Mouse (Mus musculus) spleen, adult 10 weeks (tissue): Measurements from ENCODE around the gene Prkn. TPM values are rescaled to one million over a fixed set of nuclear protein-coding genes. Genes with fewer than 3 reads are reported as not detected.

ENCODE experiments used
- polyA plus RNA-seq: library from polyadenylated mRNA; stranded (reverse); fragments of 350-450 nt; fragmentation: Illumina TruSeq; extraction: RNeasy Lipid Tissue Mini Kit (QIAGEN cat#74804); gene quantifications from one replicate; pipeline ENCODE4 v1.2.3, GENCODE M21; 2015; ENCODE audit warnings: low replicate concordance; ENCODE audit not compliant: insufficient read depth

The Prkn gene
- polyA plus RNA-seq: 0.66 TPM

DNA sequence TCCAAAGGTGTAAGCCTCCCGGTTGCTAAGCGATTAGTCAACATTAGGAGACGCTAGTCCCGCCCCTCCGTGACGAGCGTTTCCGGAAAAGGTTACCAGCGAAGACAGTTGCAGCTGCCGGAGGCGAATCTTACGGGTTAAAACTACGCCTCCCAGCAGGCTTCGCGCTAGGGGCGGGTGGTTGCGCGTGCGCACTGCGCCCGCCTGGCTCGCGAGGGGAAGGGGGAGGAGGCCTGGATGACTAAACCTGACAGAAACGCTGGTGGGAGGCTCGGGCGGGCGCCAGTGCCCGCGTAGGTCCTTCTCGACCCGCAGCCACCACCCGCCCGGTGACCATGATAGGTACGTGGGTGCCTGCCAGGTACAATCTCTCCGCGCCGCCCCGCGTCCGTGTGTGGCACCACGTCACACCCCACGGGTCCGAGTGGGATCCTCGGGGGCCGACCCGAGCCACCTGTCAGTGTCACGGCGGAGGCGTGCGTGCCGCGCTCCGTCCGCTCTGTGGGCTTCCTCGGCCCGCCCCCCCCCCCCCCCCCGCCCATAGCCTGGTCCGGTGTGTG lies at the start of gene Prkn, which contains the start of gene Pacrg:
Gene Prkn, plus strand, starts transcription at position 237 of the 560 bp plus-strand sequence.
Gene Pacrg, minus strand, starts transcription at position 164 of the 560 bp plus-strand sequence.

Other genes with a start within 250 kb of the Prkn start
- 0.32 TPM for gene Pacrg, start 73 bp upstream of the Prkn start, polyA plus RNA-seq